Mouse (Mus musculus) adrenal gland, adult 8-10 months (tissue): ENCODE data around the gene Hes5. TPM values are rescaled to one million over a fixed set of nuclear protein-coding genes. Genes with fewer than 3 reads are reported as not detected.

ENCODE experiments used
- DNase-seq: peaks from one replicate; pipeline ENCODE4 v3.0.0; 2022
- total RNA-seq, 4 experiments: library from RNA; stranded (reverse); gene quantifications; 2 replicates each; pipeline ENCODE4 v1.2.4; 2022

Gene Hes5
- total RNA-seq, 4 experiments from 2014 or later = not detected

DNA sequence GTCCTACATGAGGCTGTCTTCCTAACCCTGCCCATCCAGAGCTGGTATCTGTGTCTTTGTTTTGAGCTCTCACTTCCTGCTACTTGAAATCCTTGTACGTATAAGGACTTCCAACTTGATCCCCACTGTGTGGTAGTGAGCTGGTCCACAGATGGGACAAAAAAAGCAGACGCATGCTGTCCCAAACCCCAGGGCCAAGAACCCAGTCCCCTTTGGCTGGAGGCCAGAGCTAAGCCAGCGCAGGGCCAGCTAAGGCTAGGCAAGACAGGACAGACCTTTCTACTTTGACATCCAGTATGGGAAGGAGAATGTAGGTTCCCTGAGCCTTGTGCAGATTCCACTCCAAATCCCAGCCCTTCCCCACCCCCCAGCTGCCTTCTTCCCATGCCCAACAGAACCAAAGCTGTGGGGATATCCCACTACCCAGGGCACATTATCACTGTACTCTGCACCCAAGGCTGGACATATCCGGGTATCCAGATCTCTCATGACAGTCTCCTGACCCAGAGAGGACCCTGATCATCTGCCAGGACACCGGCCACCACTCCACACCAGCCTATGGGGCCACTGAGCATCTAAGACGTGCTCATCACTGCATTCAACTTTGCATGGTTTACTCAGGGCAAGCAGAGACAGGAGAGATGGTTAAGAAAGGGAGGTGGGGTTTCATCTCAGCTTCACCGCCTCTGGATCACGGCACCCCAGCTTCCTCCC lies 50.7 kb downstream of the Hes5 start:
- DNase-seq = no peak

Other genes starting within 250 kb of the Hes5 start
- gene Ttc34, start 123.5 kb upstream of the Hes5 start, total RNA-seq = under 1 TPM; 0.38 to 0.63 (median 0.46) TPM
- 1 to 10 TPM in 2 of 4 experiments, under 1 TPM in 2; 0.31 to 4.6 (median 1.5) TPM for gene Mmel1, start 91.3 kb upstream of the Hes5 start, total RNA-seq
- 100 to 1,000 TPM in 2 of 4 experiments, 10 to 100 TPM in 2; 21.8 to 161 (median 71.6) TPM for gene Fam213b, start 61.8 kb upstream of the Hes5 start, total RNA-seq
- 10 to 100 TPM in 1 of 4 experiments, 1 to 10 TPM in 3; 6.9 to 14.7 (median 8.7) TPM for gene Tnfrsf14, start 32.4 kb upstream of the Hes5 start, total RNA-seq
- gene Pank4, start 3.2 kb downstream of the Hes5 start, total RNA-seq = 10 to 100 TPM; 27.8 to 38.1 (median 34.0) TPM
- gene Plch2, start 95.9 kb downstream of the Hes5 start, total RNA-seq = 1 to 10 TPM in 2 of 4 experiments, under 1 TPM in 2; 0.46 to 2.3 (median 1.1) TPM
- 10 to 100 TPM; 19.3 to 32.9 (median 21.7) TPM for gene Pex10, start 106.1 kb downstream of the Hes5 start, total RNA-seq
- gene Rer1, start 125.5 kb downstream of the Hes5 start, total RNA-seq = 100 to 1,000 TPM in 2 of 4 experiments, 10 to 100 TPM in 2; 96.8 to 116 (median 106) TPM
- 10 to 100 TPM in 2 of 4 experiments, 1 to 10 TPM in 2; 7.9 to 17.0 (median 12.8) TPM for gene Morn1, start 125.7 kb downstream of the Hes5 start, total RNA-seq